Comparison of ENCODE assay signal across 19 mouse cellular contexts in the genomic region with DNA sequence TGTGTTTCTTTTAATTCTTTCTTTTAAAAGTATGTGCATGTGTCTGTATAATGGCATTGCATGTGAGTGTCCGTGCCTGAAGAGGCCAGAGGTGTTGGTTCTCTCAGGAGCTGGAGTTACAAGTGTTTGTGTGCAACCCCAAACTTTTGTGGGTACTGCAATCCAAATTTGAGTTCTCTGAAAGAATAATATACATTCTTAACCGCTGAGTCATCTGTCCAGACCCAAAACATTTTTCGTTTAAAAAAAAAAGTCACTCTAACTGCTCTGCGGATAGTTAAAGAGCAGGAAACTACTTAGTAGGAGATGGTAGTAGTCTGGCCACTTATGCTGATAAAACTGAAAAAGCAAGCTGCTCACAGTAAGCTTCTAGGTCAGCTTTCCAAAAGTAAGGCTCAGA.
"Had no signal": no experiment of that assay in that cellular context is flagged by ENCODE, and none has a peak within 500 bp of the region (broad histone marks: within the 10 kb centered on the region; RNA-seq: fewer than 3 reads in every experiment).

No protein-coding gene starts in this region.

- H3K27me3 ChIP-seq: limb, embryonic 12.5 days; limb, embryonic 15.5 days; midbrain, embryonic 12.5 days; midbrain, embryonic 15.5 days had no signal

- H3K27ac ChIP-seq: kidney, postnatal 0 days; layer of hippocampus, adult 2 months; limb, embryonic 12.5 days; limb, embryonic 15.5 days; liver, embryonic 14.5 days; midbrain, embryonic 12.5 days; midbrain, embryonic 15.5 days; stomach, postnatal 0 days had no signal

- H3K9ac ChIP-seq: limb, embryonic 12.5 days; limb, embryonic 15.5 days; liver, embryonic 14.5 days; liver, postnatal 0 days; lung, embryonic 14.5 days; midbrain, embryonic 12.5 days; midbrain, embryonic 15.5 days had no signal

- H3K4me3 ChIP-seq: layer of hippocampus, adult 2 months; limb, embryonic 12.5 days; limb, embryonic 15.5 days; midbrain, embryonic 12.5 days; midbrain, embryonic 15.5 days had no signal

- H3K36me3 ChIP-seq: limb, embryonic 12.5 days; limb, embryonic 15.5 days; midbrain, embryonic 12.5 days; midbrain, embryonic 15.5 days had no signal

- H3K4me2 ChIP-seq: limb, embryonic 12.5 days; limb, embryonic 15.5 days; liver, embryonic 11.5 days; lung, embryonic 14.5 days; midbrain, embryonic 12.5 days; midbrain, embryonic 15.5 days had no signal

- ATAC-seq: liver, postnatal 0 days; midbrain, embryonic 15.5 days had no signal

- H3K9me3 ChIP-seq: limb, embryonic 12.5 days; limb, embryonic 15.5 days; midbrain, embryonic 12.5 days; midbrain, embryonic 15.5 days had no signal

- DNase-seq: kidney, adult 2 months; kidney, postnatal 25 days; layer of hippocampus, adult 9-11 months; liver, postnatal 0 days; lung, embryonic 14.5 days; lung, postnatal 10 days; lung, postnatal 4 days; thymus, adult 2 months; thymus, postnatal 14 days; thymus, postnatal 4 days had no signal

- H3K4me1 ChIP-seq: limb, embryonic 12.5 days; limb, embryonic 15.5 days; midbrain, embryonic 12.5 days; midbrain, embryonic 15.5 days had no signal
